Mouse (Mus musculus): ENCODE data around the gene Fam207a. TPM values are rescaled to one million over a fixed set of nuclear protein-coding genes. Genes with fewer than 3 reads are reported as not detected.

Fam207a gene
- polyA plus RNA-seq, 1 experiment from 2014 or later: 51.8 TPM

DNA sequence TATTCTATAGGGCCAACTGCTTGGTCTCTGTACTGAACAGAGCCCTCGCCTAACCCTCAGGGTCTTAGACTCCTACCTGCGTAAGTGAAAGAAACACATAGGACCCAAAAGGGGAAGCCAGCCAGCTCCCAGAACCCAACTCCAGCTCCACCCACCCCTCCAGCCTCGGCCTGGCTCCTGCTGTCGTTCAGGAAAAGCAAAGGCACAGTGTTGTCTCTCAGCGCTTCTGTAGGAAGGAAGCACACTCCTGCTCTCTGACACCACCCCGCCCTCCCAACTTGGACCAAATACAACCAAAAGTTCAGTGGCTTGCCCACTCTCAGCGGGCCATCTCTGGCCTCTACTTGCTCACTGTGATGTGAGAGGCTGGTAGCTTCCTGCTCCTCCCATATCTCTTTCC, 7.7 kb upstream of the Fam207a start:
- peaks cover 18% of the 10 kb centered on the region for H3K4me1 ChIP-seq
- no peak overlapping the region for H3K27ac ChIP-seq
- WGBS: 76% methylated on average over 7 of the region's 7 CpGs
- no peak overlapping the region for H3K4me3 ChIP-seq
- H3K36me3 ChIP-seq: no peaks in the 10 kb centered on the region
- no peaks in the 10 kb centered on the region for H3K9me3 ChIP-seq (replicated peaks)
- no peak for DNase-seq (ENCODE audit: low spot score)
- H3K27me3 ChIP-seq (ENCODE audit: low read depth, poor library complexity, severe bottlenecking): 0 out of 2 replicates have a peak, but pooled peaks cover 20% of the 10 kb centered on the region

DNA sequence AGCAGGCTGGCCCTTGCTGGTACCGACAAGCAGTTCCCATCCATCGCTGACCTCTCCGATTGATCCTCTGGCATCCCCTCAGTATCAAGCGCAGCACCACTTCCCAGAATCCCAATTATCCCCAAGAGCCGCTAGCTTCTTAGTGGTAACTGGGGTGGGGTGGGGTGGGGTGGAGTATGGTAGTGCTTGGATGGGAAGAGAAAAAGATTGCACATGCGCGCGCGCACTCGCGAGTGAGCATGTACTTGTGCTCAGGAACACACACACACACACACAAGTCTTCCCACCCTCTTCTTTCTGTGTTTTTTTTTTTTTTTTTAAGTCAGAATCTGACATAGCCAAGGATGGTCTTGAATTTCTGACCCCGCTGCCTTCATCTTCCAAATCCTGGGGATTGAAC, 7.2 kb upstream of the Fam207a start:
- DNase-seq (ENCODE audit: low spot score): no peak
- Histone ChIP-seq H3K36me3 (no peaks in the 10 kb centered on the region), H3K9me3 (replicated peaks) (no peaks in the 10 kb centered on the region), H3K27ac (peak overlapping the region; percentile 73), H3K4me1 (peaks cover 18% of the 10 kb centered on the region), H3K4me3 (peak overlapping the region; percentile 46), H3K27me3 (ENCODE audit: low read depth, poor library complexity, severe bottlenecking) (0 out of 2 replicates have a peak, but pooled peaks cover 20% of the 10 kb centered on the region)
- 58% methylated on average over 12 of the region's 12 CpGs for WGBS

DNA sequence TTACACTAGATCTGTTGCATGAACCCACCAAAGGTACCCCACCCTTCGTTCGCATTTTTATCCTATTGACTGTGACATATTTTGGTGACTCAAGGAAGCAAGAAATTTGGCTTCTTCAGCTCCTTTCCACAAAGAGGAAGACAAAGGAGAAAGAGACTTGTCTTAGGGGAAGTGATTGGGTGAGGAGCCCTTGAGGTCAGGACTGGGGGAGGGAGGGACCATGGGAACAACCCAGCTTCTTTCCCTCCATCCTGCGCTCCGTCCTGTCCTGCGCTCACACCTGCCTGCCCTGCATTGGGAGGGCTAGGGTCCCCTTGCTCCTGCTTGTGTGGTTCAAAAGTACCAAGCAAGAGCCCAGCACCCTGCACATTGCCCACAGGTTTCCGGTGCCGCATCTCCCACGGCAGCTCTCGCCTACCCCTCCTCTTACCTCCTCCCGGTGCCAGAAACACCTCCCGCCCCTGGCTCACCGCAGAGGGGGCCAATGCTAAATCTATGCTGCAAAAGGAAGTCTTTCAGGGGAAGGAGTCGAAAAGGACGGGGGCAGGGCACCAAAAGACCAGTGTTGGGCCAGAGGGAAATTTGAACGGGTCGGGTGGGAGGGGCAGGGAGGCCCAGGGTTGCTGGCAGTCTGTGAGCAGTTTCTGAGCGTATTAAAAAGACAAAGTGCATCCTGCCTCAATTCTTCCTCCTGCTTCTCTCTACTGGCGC, 6.6 kb upstream of the Fam207a start:
- H3K27me3 ChIP-seq (ENCODE audit: low read depth, poor library complexity, severe bottlenecking): 0 out of 2 replicates have a peak, but pooled peaks cover 20% of the 10 kb centered on the region
- DNase-seq (ENCODE audit: low spot score): peak; percentile 57
- H3K4me1 ChIP-seq: peaks cover 21% of the 10 kb centered on the region
- 15% methylated on average over 18 of the region's 18 CpGs for WGBS
- no peaks in the 10 kb centered on the region for H3K9me3 ChIP-seq (replicated peaks)
- peak overlapping the region; percentile 73 for H3K27ac ChIP-seq
- peak overlapping the region; percentile 46 for H3K4me3 ChIP-seq
- H3K36me3 ChIP-seq: no peaks in the 10 kb centered on the region

DNA sequence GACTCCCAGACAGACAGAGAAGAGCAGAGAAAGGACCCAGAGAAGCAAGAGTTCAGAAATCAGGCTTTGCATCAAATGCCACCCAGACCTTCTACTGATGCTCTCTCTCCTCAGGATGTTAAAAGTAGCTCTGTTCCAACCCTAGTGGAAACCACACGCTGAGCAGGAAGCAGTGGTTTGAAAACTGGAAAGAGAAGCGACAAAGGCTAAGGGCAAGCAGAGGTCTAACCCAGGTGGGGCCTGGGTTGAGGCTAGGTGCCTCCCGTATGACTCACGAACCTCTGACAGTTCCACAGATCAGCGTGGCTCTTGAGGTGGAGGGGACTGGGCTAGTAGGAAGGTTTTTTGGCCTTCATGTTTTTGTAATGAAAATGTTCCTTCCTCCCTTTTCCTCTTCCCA, 4.9 kb upstream of the Fam207a start:
- Histone ChIP-seq H3K36me3 (no peaks in the 10 kb centered on the region), H3K4me1 (peaks cover 33% of the 10 kb centered on the region), H3K27ac (no peak overlapping the region), H3K9me3 (replicated peaks) (no peaks in the 10 kb centered on the region), H3K4me3 (no peak overlapping the region), H3K27me3 (ENCODE audit: low read depth, poor library complexity, severe bottlenecking) (0 out of 2 replicates have a peak, but pooled peaks cover 20% of the 10 kb centered on the region)
- WGBS: 90% methylated on average over 5 of the region's 5 CpGs
- DNase-seq (ENCODE audit: low spot score): no peak

DNA sequence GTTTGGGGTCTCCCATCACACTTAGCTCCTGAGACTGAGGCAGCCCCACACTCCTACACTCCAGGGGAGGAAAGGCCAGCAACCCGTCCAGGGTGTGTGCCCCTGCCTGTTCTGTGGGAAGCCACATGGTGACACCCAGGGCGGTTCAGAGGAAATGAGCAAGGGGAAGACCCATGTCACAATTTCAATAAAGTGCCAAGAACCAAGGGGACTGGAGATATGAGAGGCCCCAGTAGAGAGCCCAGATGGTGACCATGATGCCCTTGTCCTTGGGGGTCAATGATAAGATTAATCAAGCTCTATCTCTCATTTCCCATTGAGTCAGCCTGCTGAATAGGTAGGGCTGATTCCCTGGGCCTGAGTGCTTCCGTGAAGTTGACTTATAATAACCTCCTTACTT, 3.6 kb upstream of the Fam207a start:
- DNase-seq (ENCODE audit: low spot score): no peak
- Histone ChIP-seq H3K4me3 (no peak overlapping the region), H3K27me3 (ENCODE audit: low read depth, poor library complexity, severe bottlenecking) (0 out of 2 replicates have a peak, but pooled peaks cover 19% of the 10 kb centered on the region), H3K27ac (no peak overlapping the region), H3K36me3 (peaks cover 4% of the 10 kb centered on the region), H3K9me3 (replicated peaks) (no peaks in the 10 kb centered on the region), H3K4me1 (peaks cover 44% of the 10 kb centered on the region)
- WGBS: 83% methylated on average over 3 of the region's 3 CpGs

DNA sequence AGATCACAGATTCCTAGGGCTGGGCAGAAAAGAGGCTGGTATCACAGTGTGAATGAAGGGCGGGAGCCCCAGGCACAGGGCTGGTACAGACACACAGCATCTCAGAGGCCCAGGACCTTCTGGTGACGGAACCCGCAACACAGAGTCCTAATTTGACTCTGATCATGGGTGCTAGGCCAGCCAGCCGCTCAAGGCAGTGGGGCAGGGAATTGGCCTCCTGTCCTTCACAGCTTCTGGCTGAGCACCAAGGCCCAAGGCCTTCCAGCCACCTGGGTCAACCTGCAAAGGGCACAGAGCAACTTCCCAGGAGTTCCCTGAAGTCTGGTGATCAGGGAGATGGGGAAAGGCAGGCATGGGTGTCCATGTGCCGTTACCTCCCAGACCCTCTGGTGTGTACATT, 2.2 kb upstream of the Fam207a start:
- H3K27me3 ChIP-seq (ENCODE audit: low read depth, poor library complexity, severe bottlenecking): 0 out of 2 replicates have a peak, but pooled peaks cover 11% of the 10 kb centered on the region
- H3K27ac ChIP-seq: peak overlapping the region; percentile 61; the same call in 1 of the 2 replicates
- peaks cover 40% of the 10 kb centered on the region for H3K4me1 ChIP-seq
- no peak for DNase-seq (ENCODE audit: low spot score)
- no peak overlapping the region for H3K4me3 ChIP-seq
- H3K36me3 ChIP-seq: peaks cover 17% of the 10 kb centered on the region
- WGBS: 83% methylated on average over 5 of the region's 5 CpGs
- no peaks in the 10 kb centered on the region for H3K9me3 ChIP-seq (replicated peaks)

DNA sequence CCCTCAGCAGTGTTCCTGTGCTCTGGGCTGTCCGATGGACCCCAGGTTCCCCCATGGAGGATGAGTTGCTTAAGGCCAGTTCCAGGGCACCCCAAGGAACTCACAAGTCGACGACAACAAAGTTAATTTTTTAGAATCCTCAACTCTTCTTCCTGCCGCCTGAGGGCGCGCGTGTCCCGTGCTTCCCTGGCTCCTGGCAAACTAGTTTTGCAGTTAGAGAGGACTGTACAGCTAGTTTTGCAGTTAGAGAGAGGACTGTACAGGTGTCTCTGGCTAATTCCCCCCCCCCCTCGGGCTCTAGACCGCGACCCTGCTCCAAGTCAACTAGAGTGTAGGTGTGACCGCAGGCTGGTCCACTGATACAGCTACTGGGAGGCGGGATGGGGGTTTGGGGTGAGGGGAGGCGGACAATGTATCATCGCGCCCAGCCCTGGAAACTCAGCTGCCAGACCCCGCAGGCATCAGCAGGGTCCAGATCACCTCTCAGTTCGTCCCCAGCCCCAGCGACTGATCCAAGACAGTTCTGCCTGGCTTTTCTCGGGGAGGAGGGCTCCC, 1.6 kb upstream of the Fam207a start:
- Histone ChIP-seq H3K27ac (peak overlapping the region; percentile 89), H3K4me3 (peak overlapping the region; percentile 88; the same call in 1 of the 2 replicates), H3K4me1 (peaks cover 33% of the 10 kb centered on the region), H3K36me3 (peaks cover 24% of the 10 kb centered on the region), H3K27me3 (ENCODE audit: low read depth, poor library complexity, severe bottlenecking) (0 out of 2 replicates have a peak, but pooled peaks cover 6% of the 10 kb centered on the region), H3K9me3 (replicated peaks) (no peaks in the 10 kb centered on the region)
- DNase-seq (ENCODE audit: low spot score): peak; percentile 82
- WGBS: 25% methylated on average over 20 of the region's 20 CpGs

DNA sequence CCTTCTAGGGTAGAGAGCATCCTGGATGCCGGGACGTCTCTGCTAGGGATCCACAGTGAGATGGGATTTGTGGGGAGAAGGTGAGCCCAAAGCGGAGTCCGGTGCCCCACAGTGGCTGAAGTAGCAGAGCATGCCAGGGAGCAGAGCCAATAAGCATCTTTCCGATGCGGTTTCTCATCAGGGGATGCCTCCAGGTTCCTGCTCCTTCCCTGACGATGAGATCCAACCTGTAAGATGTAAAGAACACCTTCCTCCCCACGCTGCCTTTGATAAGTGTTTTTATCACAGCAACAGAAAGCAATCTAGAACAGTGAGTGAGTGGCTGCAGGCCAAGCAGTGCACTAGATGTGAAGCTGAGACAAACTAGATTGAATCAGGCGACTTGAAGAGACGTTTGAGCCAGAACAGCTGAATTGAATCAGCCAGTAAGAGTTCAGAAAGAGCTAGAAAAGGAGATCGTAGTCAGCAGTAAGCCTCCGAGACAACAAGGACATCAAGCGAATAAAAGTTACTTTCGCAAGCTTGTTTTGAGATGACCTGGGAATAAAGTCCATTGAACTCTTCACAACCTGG, 880 bp upstream of the Fam207a start:
- peak overlapping the region; percentile 88 for H3K4me3 ChIP-seq
- DNase-seq (ENCODE audit: low spot score): peak; percentile 46
- peaks cover 26% of the 10 kb centered on the region for H3K4me1 ChIP-seq
- H3K27me3 ChIP-seq (ENCODE audit: low read depth, poor library complexity, severe bottlenecking): no peaks in the 10 kb centered on the region
- H3K9me3 ChIP-seq (replicated peaks): no peaks in the 10 kb centered on the region
- H3K36me3 ChIP-seq: peaks cover 31% of the 10 kb centered on the region
- H3K27ac ChIP-seq: peak overlapping the region; percentile 89
- WGBS: 45% methylated on average over 14 of the region's 14 CpGs

DNA sequence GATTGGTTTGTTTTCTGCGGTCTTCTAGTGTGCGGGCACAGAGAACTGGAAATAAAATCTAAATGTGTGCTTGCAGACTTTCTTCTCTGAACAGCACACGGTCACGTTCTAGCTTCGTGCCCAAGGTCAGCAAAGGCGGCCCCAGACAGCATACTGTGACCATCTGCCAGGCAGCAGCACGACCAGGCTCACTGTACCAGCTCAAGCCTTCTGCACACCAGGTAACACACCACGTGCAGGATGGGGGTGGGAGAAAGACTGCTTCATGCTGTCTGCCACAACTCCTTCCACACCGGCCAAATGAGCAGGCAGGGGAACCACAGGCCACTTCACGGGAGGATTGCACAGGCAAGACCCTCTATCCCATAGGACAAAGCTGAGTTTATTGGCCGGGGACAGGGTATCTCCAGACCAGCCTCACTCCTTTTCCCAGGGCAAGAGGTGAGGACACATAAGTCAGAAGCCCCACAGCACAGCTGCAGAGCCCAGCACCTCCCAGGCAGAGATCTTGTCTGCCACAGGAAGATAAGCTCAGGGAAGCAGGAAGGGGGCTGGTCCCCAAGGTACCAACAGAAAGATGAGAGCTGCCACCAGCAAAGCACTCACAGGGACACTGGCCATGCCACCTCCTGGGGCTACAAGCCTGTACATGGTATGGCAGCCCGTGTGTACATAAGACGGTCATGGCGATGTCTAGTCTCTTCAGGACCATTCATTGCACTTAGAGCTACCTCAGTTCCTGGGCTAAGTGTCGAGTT, 5.2 kb downstream of the Fam207a start:
- 81% methylated on average over 15 of the region's 15 CpGs for WGBS
- H3K4me3 ChIP-seq: no peak overlapping the region
- peaks cover 23% of the 10 kb centered on the region for H3K4me1 ChIP-seq
- peaks cover 79% of the 10 kb centered on the region for H3K36me3 ChIP-seq
- no peaks in the 10 kb centered on the region for H3K27me3 ChIP-seq (ENCODE audit: low read depth, poor library complexity, severe bottlenecking)
- no peak overlapping the region for H3K27ac ChIP-seq
- no peak for DNase-seq (ENCODE audit: low spot score)
- no peaks in the 10 kb centered on the region for H3K9me3 ChIP-seq (replicated peaks)

DNA sequence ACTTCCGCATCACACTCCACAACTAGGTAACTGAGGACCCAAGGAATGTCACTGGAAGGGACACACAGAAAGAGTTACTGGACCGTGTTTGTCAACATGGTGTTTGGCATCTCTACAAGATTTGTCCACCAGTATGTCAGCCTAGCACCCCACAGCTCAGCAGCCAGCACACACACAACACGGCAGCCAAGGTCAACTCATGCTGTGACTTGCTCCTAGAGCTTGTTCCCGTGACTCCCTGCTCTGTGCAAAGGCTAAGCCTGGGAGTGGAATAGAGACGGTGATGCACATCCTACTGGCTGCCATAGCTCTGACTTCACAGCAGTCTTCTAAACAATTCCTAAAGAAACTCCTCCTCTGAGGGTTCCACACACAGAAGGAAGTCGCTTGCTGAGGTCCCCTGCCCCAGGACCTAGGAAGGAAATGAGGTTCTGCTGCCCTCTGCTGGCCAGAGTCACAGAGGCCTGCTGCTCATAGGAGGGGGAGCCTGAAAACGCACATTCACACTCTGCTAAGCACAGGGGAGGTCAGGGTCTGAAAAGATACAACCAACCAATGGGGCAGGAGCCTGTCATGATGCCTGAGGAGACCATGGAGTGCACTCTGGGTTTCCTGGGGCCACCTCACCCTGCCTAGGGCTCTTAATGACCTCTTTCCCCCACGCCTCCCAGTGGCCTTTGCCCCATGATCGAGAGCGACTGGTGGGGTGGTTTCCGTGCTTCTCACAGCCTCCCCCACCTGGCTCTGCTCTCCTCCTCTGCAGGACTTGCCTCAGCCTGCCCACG, 6.0 kb downstream of the Fam207a start:
- Histone ChIP-seq H3K36me3 (peaks cover 87% of the 10 kb centered on the region), H3K27ac (no peak overlapping the region), H3K27me3 (ENCODE audit: low read depth, poor library complexity, severe bottlenecking) (no peaks in the 10 kb centered on the region), H3K4me3 (no peak overlapping the region), H3K9me3 (replicated peaks) (no peaks in the 10 kb centered on the region), H3K4me1 (peaks cover 15% of the 10 kb centered on the region)
- WGBS: 54% methylated on average over 12 of the region's 12 CpGs
- peak; percentile 94 for DNase-seq (ENCODE audit: low spot score)

DNA sequence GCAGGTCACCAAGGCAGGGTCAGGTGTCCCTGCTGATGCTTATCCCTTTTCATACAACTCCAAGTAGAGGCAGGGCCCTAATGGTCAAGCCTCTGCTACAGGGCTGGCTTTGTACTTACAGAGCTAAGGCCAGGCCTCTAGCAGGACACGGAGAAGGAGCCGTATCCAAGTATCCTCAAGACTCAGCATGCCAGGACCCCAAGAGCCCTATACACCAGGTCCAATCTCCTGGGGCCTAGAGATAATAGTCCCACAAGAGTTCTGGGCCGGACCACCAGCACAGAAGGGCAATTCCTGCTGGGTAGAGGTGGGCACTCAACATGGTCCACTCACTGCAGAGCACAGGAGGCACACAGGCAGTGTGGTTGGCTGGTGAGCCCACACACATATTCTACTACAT, 6.8 kb downstream of the Fam207a start:
- H3K36me3 ChIP-seq: peaks cover 86% of the 10 kb centered on the region

DNA sequence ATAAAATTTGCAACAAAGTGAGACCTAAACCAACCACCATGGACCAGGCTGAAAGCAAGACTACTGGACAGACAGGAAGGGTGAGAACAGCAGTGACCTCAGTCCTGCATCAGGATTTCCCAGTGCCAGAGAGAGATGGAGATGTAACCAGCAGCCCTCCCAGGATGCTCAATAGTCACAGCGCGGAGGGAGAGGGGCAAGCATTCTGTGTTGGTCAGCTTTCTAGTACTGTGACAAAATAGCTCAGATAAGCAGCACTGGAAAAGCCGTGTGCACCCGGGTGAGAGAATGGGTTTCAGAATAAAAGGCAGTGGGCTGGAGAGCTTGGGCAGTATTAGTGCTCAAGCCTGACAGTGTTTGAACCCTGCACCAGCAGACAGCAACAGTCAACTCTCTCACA, 7.8 kb downstream of the Fam207a start:
- no peak for DNase-seq (ENCODE audit: low spot score)
- 94% methylated on average over 4 of the region's 4 CpGs for WGBS
- Histone ChIP-seq H3K4me1 (peaks cover 12% of the 10 kb centered on the region; the same call in 1 of the 2 replicates), H3K9me3 (replicated peaks) (no peaks in the 10 kb centered on the region), H3K27me3 (ENCODE audit: low read depth, poor library complexity, severe bottlenecking) (no peaks in the 10 kb centered on the region), H3K4me3 (no peak overlapping the region), H3K27ac (no peak overlapping the region), H3K36me3 (peaks cover 86% of the 10 kb centered on the region)

More for the DNA sequence above, 6.8 kb downstream of the Fam207a start:
- H3K9me3 ChIP-seq (replicated peaks): no peaks in the 10 kb centered on the region
- WGBS: 91% methylated on average over 3 of the region's 3 CpGs
- no peaks in the 10 kb centered on the region for H3K27me3 ChIP-seq (ENCODE audit: low read depth, poor library complexity, severe bottlenecking)
- DNase-seq (ENCODE audit: low spot score): no peak
- H3K27ac ChIP-seq: no peak overlapping the region
- H3K4me3 ChIP-seq: no peak overlapping the region
- H3K4me1 ChIP-seq: peaks cover 12% of the 10 kb centered on the region; the same call in 1 of the 2 replicates

All from limb, embryonic 10.5 days (tissue).